Comparison of ENCODE assay signal across 8 mouse cellular contexts in the genomic region with DNA sequence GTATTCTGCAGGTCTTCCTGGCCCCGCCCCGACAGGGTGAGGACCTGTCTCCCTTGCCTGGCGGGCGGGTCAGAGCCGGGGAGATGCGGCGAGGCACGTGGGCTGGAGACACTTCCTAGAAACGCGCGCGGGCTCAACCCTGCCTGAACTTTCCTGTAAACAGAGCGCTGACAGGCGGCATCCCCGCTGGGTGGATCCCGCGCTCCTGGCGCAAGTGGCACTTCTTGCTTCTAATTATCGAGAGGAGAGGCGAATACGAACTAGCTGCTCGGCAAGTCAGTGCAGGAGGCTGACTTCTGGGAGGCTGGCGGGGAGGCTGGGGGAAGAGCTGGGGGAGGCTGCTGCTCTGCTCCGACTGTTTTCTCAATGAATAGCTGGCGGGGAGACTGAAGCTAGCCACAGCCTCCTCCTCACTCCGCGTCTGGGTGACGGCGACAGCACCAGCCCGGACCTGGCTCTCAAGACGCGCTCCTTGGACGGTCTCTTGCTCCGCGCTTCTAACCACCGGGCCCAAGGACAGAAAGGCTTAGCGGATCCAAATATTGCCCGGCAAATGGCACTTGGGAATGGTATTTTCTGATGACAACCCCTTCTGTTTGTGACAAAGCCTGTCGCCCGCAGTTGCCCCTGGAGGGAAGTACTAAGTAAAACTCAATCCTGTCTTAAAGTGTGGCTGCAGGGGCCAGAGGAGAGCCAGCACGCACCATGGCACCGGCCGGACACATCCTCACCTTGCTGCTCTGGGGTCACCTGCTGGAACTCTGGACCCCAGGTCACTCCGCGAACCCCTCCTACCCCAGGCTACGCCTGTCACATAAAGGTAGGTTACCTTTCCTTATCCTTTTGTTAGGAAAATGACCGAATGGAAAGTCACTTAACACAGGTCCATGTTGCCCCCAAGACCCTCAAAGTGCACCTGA. TPM values are rescaled to one million over a fixed set of nuclear protein-coding genes. Genes with fewer than 3 reads are reported as not detected.
A peak's percentile ranks its signal among the peaks of the same experiment; 100 is the strongest.
DNase-seq lines count a peak whose midpoint lies in the region; ATAC-seq and TF ChIP-seq lines count a peak whose summit lies in the region.

A gene (plus strand): TSS at position 72 of the 920 bp plus-strand sequence.

- H3K27me3 ChIP-seq in heart, embryonic 14.5 days (ENCODE audit: control insufficient read depth, insufficient read depth, low read length), result no peaks in the 10 kb centered on the region
- H3K27me3 ChIP-seq in kidney, postnatal 0 days (ENCODE audit: insufficient read depth, low read length), result no peaks in the 10 kb centered on the region; the same call in 1 of the 2 replicates
- H3K27me3 ChIP-seq in midbrain, postnatal 0 days (ENCODE audit: insufficient read depth, low read length), result no peaks in the 10 kb centered on the region

- H3K4me3 ChIP-seq in bone marrow macrophage, adult 2 months (ENCODE audit: insufficient read depth, low read length), result peak within 1 kb of the TSS; percentile 34
- peak within 1 kb of the TSS; percentile 61 for H3K4me3 ChIP-seq in cortical plate, adult 2 months (ENCODE audit: insufficient read depth, low read length)
- peak within 1 kb of the TSS; percentile 48 to 69 for H3K4me3 ChIP-seq in heart, embryonic 14.5 days (ENCODE audit: control insufficient read depth in 1 of 2, insufficient read depth in 1 of 2, low read depth in 1 of 2, low read length in 2 of 2)
- H3K4me3 ChIP-seq in kidney, postnatal 0 days (replicated peaks; ENCODE audit: low read depth, low read length), result peak within 1 kb of the TSS; percentile 42
- H3K4me3 ChIP-seq in midbrain, postnatal 0 days (ENCODE audit: low read depth, low read length), result peak within 1 kb of the TSS; percentile 54

- TF ChIP-seq POLR2A in bone marrow macrophage, adult 2 months (IDR thresholded peaks at IDR 0.05; ENCODE audit: borderline replicate concordance, low read depth, low read length), result no peak
- no peak for TF ChIP-seq POLR2A in cortical plate, adult 2 months (IDR thresholded peaks at IDR 0.05; ENCODE audit: extremely low read depth, insufficient read depth, low read length)

- no peaks in the 10 kb centered on the region for H3K36me3 ChIP-seq in heart, embryonic 14.5 days (ENCODE audit: control insufficient read depth, insufficient read depth, low read length)
- no peaks in the 10 kb centered on the region for H3K36me3 ChIP-seq in kidney, postnatal 0 days (ENCODE audit: insufficient read depth, low read length)
- H3K36me3 ChIP-seq in midbrain, postnatal 0 days (ENCODE audit: insufficient read depth, low read length), result no peaks in the 10 kb centered on the region

- H3K4me2 ChIP-seq in heart, embryonic 14.5 days (ENCODE audit: low read length), result peak within 1 kb of the TSS; percentile 92
- peak within 1 kb of the TSS; percentile 74 for H3K4me2 ChIP-seq in kidney, postnatal 0 days (ENCODE audit: low read length)
- H3K4me2 ChIP-seq in midbrain, postnatal 0 days (ENCODE audit: low read depth, low read length, poor library complexity, severe bottlenecking), result peak within 1 kb of the TSS; percentile 81

- no peak for ATAC-seq in heart, embryonic 14.5 days (ENCODE audit: insufficient number of reproducible peaks, insufficient read depth, low FRiP score, low read depth)
- peak; percentile 68 for ATAC-seq in kidney, postnatal 0 days (replicated peaks; ENCODE audit: low FRiP score, low read depth)
- ATAC-seq in midbrain, postnatal 0 days (ENCODE audit: low FRiP score), result peak; percentile 80

- DNase-seq in kidney, postnatal 0 days (ENCODE audit: low spot score), result peak; percentile 24
- DNase-seq in liver, result peak; percentile 29
- DNase-seq in midbrain, postnatal 0 days (ENCODE audit: low spot score), result peak; percentile 30
- DNase-seq in testis, postnatal 14 days (ENCODE audit: low spot score), result peak; percentile 20
- no peak for DNase-seq in thymus, postnatal 10 days (ENCODE audit: low spot score in 2 of 2)

- H3K4me1 ChIP-seq in bone marrow macrophage, adult 2 months (ENCODE audit: control insufficient read depth, insufficient read depth, low read length), result no peaks in the 10 kb centered on the region
- H3K4me1 ChIP-seq in cortical plate, adult 2 months (ENCODE audit: control insufficient read depth, insufficient read depth, low read length), result no peaks in the 10 kb centered on the region
- H3K4me1 ChIP-seq in heart, embryonic 14.5 days (ENCODE audit: control insufficient read depth in 2 of 2, insufficient read depth in 2 of 2, low read length in 2 of 2), result peaks cover 4 to 5% of the 10 kb centered on the region in 2 experiments; a peak in 1 of 4 replicates
- no peaks in the 10 kb centered on the region for H3K4me1 ChIP-seq in kidney, postnatal 0 days (replicated peaks; ENCODE audit: insufficient read depth, low read length)
- peaks cover 5% of the 10 kb centered on the region; the same call in 1 of the 2 replicates for H3K4me1 ChIP-seq in midbrain, postnatal 0 days (ENCODE audit: insufficient read depth, low read length)

- WGBS in heart, embryonic 14.5 days, result 1% methylated on average over 47 of the region's 47 CpGs
- under 1% methylated on average over 47 of the region's 47 CpGs for WGBS in kidney, postnatal 0 days
- WGBS in midbrain, postnatal 0 days, result under 1% methylated on average over 47 of the region's 47 CpGs

- no peak for TF ChIP-seq CTCF in bone marrow macrophage, adult 2 months (IDR thresholded peaks at IDR 0.05; ENCODE audit: low read depth, low read length)
- no peak for TF ChIP-seq CTCF in cortical plate, adult 2 months (IDR thresholded peaks at IDR 0.05; ENCODE audit: extremely low read depth, insufficient read depth, low read length)
- TF ChIP-seq CTCF in kidney, postnatal 0 days (IDR thresholded peaks at IDR 0.05; ENCODE audit: low read depth), result no peak
- TF ChIP-seq CTCF in midbrain, postnatal 0 days (IDR thresholded peaks at IDR 0.05), result no peak

- peak within 1 kb of the TSS; percentile 62 for H3K9ac ChIP-seq in heart, embryonic 14.5 days (ENCODE audit: low read length)
- H3K9ac ChIP-seq in kidney, postnatal 0 days (ENCODE audit: low read depth, low read length), result peak within 1 kb of the TSS; percentile 23; the same call in 1 of the 2 replicates
- H3K9ac ChIP-seq in midbrain, postnatal 0 days (replicated peaks; ENCODE audit: low read length, poor library complexity, severe bottlenecking), result peak within 1 kb of the TSS; percentile 52

- no peak within 1 kb of the TSS for H3K27ac ChIP-seq in bone marrow macrophage, adult 2 months (ENCODE audit: insufficient read depth, low read depth, low read length)
- H3K27ac ChIP-seq in cortical plate, adult 2 months (ENCODE audit: insufficient read depth, low read length), result no peak within 1 kb of the TSS
- no peak within 1 kb of the TSS for H3K27ac ChIP-seq in heart, embryonic 14.5 days (replicated peaks in 1 of 2; ENCODE audit: control insufficient read depth in 1 of 2, insufficient read depth in 1 of 2, low read depth in 2 of 2, low read length in 2 of 2)
- no peak within 1 kb of the TSS for H3K27ac ChIP-seq in kidney, postnatal 0 days
- H3K27ac ChIP-seq in midbrain, postnatal 0 days (ENCODE audit: low read depth, low read length), result no peak within 1 kb of the TSS

- H3K9me3 ChIP-seq in heart, embryonic 14.5 days (ENCODE audit: control insufficient read depth, low read length), result peaks cover 3% of the 10 kb centered on the region; the same call in 1 of the 2 replicates
- H3K9me3 ChIP-seq in kidney, postnatal 0 days (replicated peaks; ENCODE audit: low read length), result no peaks in the 10 kb centered on the region; the same call in 1 of the 2 replicates
- peaks cover 6% of the 10 kb centered on the region; the same call in 1 of the 2 replicates for H3K9me3 ChIP-seq in midbrain, postnatal 0 days (ENCODE audit: low read length)

RNA-seq across cellular contexts. Expression of the gene that starts here (rescaled TPM):
- not detected in 2 replicates for polyA plus RNA-seq in bone marrow macrophage, adult 2 months (2012; ENCODE audit: insufficient read depth, insufficient read length, missing spikeins)
- 6.8 and 8.8 TPM in 2 replicates for polyA plus RNA-seq in cortical plate, adult 2 months (2012; rRNA removed)
- 0.35 and 0.47 TPM in 2 replicates for polyA plus RNA-seq in heart, embryonic 14.5 days (2014; fragmentation: Nextera tagmentation; extraction: Ambion mirVana)
- polyA plus RNA-seq in kidney, postnatal 0 days (2015; fragmentation: Nextera tagmentation; extraction: Ambion mirVana), result 1.6 and 1.8 TPM in 2 replicates
- total RNA-seq in midbrain, postnatal 0 days (2014; rRNA removed), result 5.2 and 6.4 TPM in 2 replicates
- polyA plus RNA-seq in midbrain, postnatal 0 days (2015; fragmentation: Nextera tagmentation; extraction: Ambion mirVana), result 2.8 and 3.0 TPM in 2 replicates

Comparison
In these comparisons a context has a peak if more than half of its experiments do, and no peak if none do; other contexts are left out.
1. DNase-seq: peak in kidney, postnatal 0 days (single experiment), liver (single experiment), midbrain, postnatal 0 days (single experiment) and testis, postnatal 14 days (single experiment); none in thymus, postnatal 10 days (0 of 2).
2. Peak in every context shown above with its lines, with median percentiles within 50 percentile points of each other: H3K4me3 ChIP-seq, H3K4me2 ChIP-seq and H3K9ac ChIP-seq.